Mouse (Mus musculus): ENCODE data around the gene Arid2. TPM values are rescaled to one million over a fixed set of nuclear protein-coding genes. Genes with fewer than 3 reads are reported as not detected.
A peak's percentile ranks its signal among the peaks of the same experiment; 100 is the strongest.

Arid2 gene
- total and polyA plus RNA-seq, 3 experiments = 20.3 to 31.2 (median 25.9) TPM

DNA sequence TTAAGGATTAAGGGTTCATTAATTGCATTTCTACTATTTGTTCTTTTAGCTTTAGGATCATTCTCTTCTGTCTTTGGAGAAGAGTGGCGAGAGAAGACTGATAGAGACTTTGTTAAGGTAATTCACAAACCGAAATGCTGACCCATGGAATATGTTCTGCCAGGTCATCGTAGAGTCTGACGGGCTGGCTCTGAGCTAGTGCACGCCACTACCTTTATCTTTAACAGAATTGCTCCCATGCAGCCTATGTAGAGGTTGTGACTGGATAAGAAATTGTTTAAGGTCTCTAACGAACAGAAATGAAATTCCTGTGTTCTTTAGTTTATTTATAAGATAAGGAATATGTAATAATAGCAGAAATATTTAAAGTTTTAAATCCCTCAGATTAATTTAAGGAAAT, 71.6 kb downstream of the Arid2 start:
- no peak for DNase-seq (ENCODE audit: low read depth, low spot score)
- Histone ChIP-seq H3K27ac (ENCODE audit: control insufficient read depth, low read depth, low read length) (no peak overlapping the region), H3K9me3 (replicated peaks; ENCODE audit: insufficient read depth, low read length) (no peaks in the 10 kb centered on the region; the same call in 1 of the 2 replicates), H3K36me3 (ENCODE audit: control insufficient read depth in 1 of 2, insufficient read depth in 2 of 2, low read length in 2 of 2) (peaks cover 2 to 5% of the 10 kb centered on the region in 2 experiments; a peak in 3 of 4 replicates), H3K27me3 (ENCODE audit: control insufficient read depth in 1 of 2, insufficient read depth in 2 of 2, low read length in 2 of 2) (peaks cover 0 to 1% of the 10 kb centered on the region in 2 experiments; a peak in 1 of 4 replicates), H3K4me3 (ENCODE audit: control insufficient read depth in 1 of 2, insufficient read depth in 1 of 2, low read depth in 2 of 2, low read length in 2 of 2) (no peak overlapping the region), H3K4me1 (ENCODE audit: control insufficient read depth in 1 of 2, insufficient read depth in 2 of 2, low read length in 2 of 2) (peaks cover 0 to 3% of the 10 kb centered on the region in 2 experiments; a peak in 1 of 4 replicates), H3K79me2 (ENCODE audit: control insufficient read depth, insufficient read depth, low read length, poor library complexity) (no peaks in the 10 kb centered on the region), H3K9ac (ENCODE audit: control insufficient read depth, low read depth, low read length, poor library complexity, severe bottlenecking) (no peak overlapping the region)
- 0 out of 4 replicates have a peak, but pooled peaks of 1 of the 2 experiments have one; percentile 5 for TF ChIP-seq USF2 (IDR thresholded peaks at IDR 0.05; ENCODE audit: borderline replicate concordance in 1 of 2, insufficient read depth in 1 of 2, low read depth in 1 of 2, low read length in 2 of 2)
- TF ChIP-seq MAFK (IDR thresholded peaks at IDR 0.05; ENCODE audit: borderline replicate concordance, low read depth, low read length) = no peak

DNA sequence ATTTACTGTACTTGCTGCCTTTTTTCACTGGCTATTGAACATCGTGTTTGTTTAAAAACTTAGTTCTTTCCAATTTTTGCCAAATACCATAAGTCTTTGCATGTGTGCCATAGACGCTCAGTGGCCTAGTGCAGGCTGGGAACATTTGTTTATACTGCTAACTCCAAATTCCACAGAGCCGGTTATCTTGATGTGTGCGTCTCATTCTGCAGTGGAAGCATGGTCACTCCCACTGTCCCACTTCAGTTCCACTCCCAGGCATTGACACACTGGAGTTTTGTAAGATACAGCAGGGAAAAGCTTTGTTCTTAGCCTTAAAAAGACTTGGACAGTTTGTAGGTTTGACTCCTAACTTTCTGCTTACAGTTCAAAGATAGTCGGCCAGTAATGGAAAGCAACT, 73.3 kb downstream of the Arid2 start:
- Histone ChIP-seq H3K36me3 (ENCODE audit: control insufficient read depth in 1 of 2, insufficient read depth in 2 of 2, low read length in 2 of 2) (peaks cover 2 to 5% of the 10 kb centered on the region in 2 experiments; a peak in 3 of 4 replicates), H3K79me2 (ENCODE audit: control insufficient read depth, insufficient read depth, low read length, poor library complexity) (no peaks in the 10 kb centered on the region), H3K27me3 (ENCODE audit: control insufficient read depth in 1 of 2, insufficient read depth in 2 of 2, low read length in 2 of 2) (peaks cover 0 to 1% of the 10 kb centered on the region in 2 experiments; a peak in 1 of 4 replicates), H3K9me3 (replicated peaks; ENCODE audit: insufficient read depth, low read length) (no peaks in the 10 kb centered on the region; the same call in 1 of the 2 replicates), H3K4me3 (ENCODE audit: control insufficient read depth in 1 of 2, insufficient read depth in 1 of 2, low read depth in 2 of 2, low read length in 2 of 2) (no peak overlapping the region), H3K27ac (ENCODE audit: control insufficient read depth, low read depth, low read length) (no peak overlapping the region), H3K9ac (ENCODE audit: control insufficient read depth, low read depth, low read length, poor library complexity, severe bottlenecking) (no peak overlapping the region), H3K4me1 (ENCODE audit: control insufficient read depth in 1 of 2, insufficient read depth in 2 of 2, low read length in 2 of 2) (peaks cover 0 to 3% of the 10 kb centered on the region in 2 experiments; a peak in 1 of 4 replicates)
- no peak for TF ChIP-seq RAD21 (IDR thresholded peaks at IDR 0.05; ENCODE audit: low read depth, low read length)
- TF ChIP-seq ELF1 (IDR thresholded peaks at IDR 0.05; ENCODE audit: low read depth, low read length) = no peak
- TF ChIP-seq ZC3H11A (IDR thresholded peaks at IDR 0.05; ENCODE audit: low read depth, low read length) = no peak
- no peak for DNase-seq (ENCODE audit: low read depth, low spot score)

DNA sequence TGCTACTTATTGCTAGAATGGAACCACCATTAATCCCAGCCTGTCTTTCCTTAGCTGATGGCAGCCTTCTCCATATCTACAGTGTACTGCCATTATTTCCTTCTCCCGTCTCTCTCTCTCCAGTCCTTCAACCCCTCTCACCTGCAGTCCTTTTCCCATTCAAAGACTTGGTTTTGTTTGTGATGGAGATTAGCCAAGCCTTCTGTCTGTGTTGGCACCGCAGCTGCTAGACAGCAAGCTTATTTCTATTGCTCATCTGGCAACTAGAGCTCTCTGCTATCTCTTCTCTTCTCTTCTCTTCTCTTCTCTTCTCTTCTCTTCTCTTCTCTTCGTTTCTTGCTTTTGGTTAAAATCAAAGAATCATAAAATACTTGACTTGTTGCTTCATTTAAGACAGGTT, 78.0 kb downstream of the Arid2 start:
- TF ChIP-seq USF2 (IDR thresholded peaks at IDR 0.05; ENCODE audit: borderline replicate concordance in 1 of 2, insufficient read depth in 1 of 2, low read depth in 1 of 2, low read length in 2 of 2) = no peak
- Histone ChIP-seq H3K4me3 (ENCODE audit: control insufficient read depth in 1 of 2, insufficient read depth in 1 of 2, low read depth in 2 of 2, low read length in 2 of 2) (no peak overlapping the region), H3K4me1 (ENCODE audit: control insufficient read depth in 1 of 2, insufficient read depth in 2 of 2, low read length in 2 of 2) (no peaks in the 10 kb centered on the region), H3K27me3 (ENCODE audit: control insufficient read depth in 1 of 2, insufficient read depth in 2 of 2, low read length in 2 of 2) (no peaks in the 10 kb centered on the region; a peak in 1 of 4 replicates), H3K9me3 (replicated peaks; ENCODE audit: insufficient read depth, low read length) (no peaks in the 10 kb centered on the region), H3K36me3 (ENCODE audit: control insufficient read depth in 1 of 2, insufficient read depth in 2 of 2, low read length in 2 of 2) (peaks cover 0 to 5% of the 10 kb centered on the region in 2 experiments; a peak in 2 of 4 replicates), H3K27ac (ENCODE audit: control insufficient read depth, low read depth, low read length) (no peak overlapping the region), H3K9ac (ENCODE audit: control insufficient read depth, low read depth, low read length, poor library complexity, severe bottlenecking) (no peak overlapping the region), H3K79me2 (ENCODE audit: control insufficient read depth, insufficient read depth, low read length, poor library complexity) (no peaks in the 10 kb centered on the region)
- no peak for DNase-seq (ENCODE audit: low read depth, low spot score)

Data from MEL (cell line).